18 mouse cellular contexts compared by ENCODE assay signal in the genomic region with DNA sequence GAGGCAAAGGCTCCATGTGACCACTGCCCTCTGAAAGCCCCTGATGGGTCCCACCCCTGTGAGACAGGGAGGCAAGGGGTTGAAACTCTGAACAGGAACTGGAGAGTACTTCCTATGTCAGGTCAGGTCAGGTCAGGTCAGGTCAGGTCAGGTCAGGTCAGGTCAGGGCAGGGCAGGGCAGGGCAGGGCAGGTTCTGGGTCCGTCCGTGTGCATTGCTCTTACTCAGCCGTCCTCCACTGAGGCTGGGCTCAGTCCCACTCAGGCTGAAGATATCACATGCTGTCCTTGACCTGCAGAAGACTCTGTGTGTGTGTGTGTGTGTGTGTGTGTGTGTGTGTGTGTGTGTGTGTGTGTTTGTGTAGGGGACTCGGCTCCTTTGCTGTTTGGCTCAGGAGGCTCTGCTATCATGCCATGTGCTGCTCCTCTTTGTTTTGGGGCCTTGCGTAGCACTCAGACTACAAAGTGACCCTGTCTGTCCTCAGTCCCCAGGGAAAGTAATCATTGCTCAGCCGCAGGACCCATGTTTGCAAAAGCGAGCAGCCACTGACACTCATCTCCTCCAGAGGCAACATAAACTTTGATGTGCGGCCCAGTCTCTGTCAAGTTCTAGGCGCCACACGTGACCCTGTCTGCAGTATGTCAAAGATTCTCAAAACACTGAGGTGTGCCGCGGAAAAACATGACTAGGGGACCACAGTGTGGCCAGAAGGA.
"Had no signal": no experiment of that assay in that cellular context is flagged by ENCODE, and none has a peak within 500 bp of the region (broad histone marks: within the 10 kb centered on the region; RNA-seq: fewer than 3 reads in every experiment).

No protein-coding gene starts in this region.

- H3K9ac ChIP-seq: limb, embryonic 12.5 days; limb, embryonic 15.5 days; midbrain, embryonic 15.5 days; neural tube, embryonic 12.5 days; neural tube, embryonic 15.5 days had no signal

- H3K4me3 ChIP-seq: limb, embryonic 12.5 days; limb, embryonic 15.5 days; midbrain, embryonic 15.5 days; neural tube, embryonic 12.5 days; neural tube, embryonic 15.5 days had no signal

- H3K4me2 ChIP-seq: limb, embryonic 12.5 days; limb, embryonic 15.5 days; midbrain, embryonic 11.5 days; midbrain, embryonic 15.5 days; neural tube, embryonic 12.5 days; neural tube, embryonic 15.5 days had no signal

- H3K36me3 ChIP-seq: limb, embryonic 12.5 days; limb, embryonic 15.5 days; midbrain, embryonic 15.5 days; neural tube, embryonic 12.5 days; neural tube, embryonic 15.5 days had no signal

- H3K27me3 ChIP-seq: midbrain, embryonic 15.5 days; neural tube, embryonic 15.5 days had no signal

- H3K9me3 ChIP-seq: limb, embryonic 12.5 days; limb, embryonic 15.5 days; midbrain, embryonic 15.5 days; neural tube, embryonic 12.5 days; neural tube, embryonic 15.5 days had no signal

- H3K27ac ChIP-seq: hindbrain, postnatal 0 days; limb, embryonic 12.5 days; limb, embryonic 15.5 days; midbrain, embryonic 15.5 days; neural tube, embryonic 12.5 days; neural tube, embryonic 15.5 days had no signal

- ATAC-seq: hindbrain, postnatal 0 days; inflammation-experienced regulatory T-cells, adult 6 months; intestine, embryonic 16.5 days; midbrain, embryonic 15.5 days had no signal

- H3K4me1 ChIP-seq: limb, embryonic 15.5 days had no signal

- DNase-seq: kidney, adult 18-20 months; kidney, adult 9 months; kidney, postnatal 14 days; kidney, postnatal 4 days; left cerebral cortex, postnatal 4 days; right cerebral cortex, adult 18-20 months; right cerebral cortex, postnatal 14 days; right cerebral cortex, postnatal 4 days; thymus, postnatal 36 days had no signal
